Mouse (Mus musculus): Measurements from ENCODE around the gene Dennd4a. TPM values are rescaled to one million over a fixed set of nuclear protein-coding genes. Genes with fewer than 3 reads are reported as not detected.

The Dennd4a gene
- polyA plus RNA-seq, 2 experiments = 8.7 to 9.7 TPM

DNA sequence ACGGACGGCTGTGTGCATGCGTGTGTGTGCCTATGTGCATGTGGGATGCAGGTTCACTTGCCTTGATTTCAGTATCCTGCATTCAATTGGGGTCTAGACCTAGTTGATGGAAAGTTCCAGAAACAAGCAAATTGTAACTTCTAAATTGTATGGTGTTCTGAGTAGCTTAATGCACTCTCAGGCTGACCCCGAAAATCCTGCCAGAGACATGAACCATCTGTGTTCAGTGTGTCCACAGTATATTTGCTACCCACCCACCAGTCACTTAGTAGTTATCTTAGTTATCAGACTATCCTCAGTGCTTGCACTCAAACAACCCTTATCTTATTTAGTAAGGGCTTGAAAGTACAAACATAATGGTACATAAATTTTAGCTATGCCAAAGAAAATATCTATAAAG, 130.5 kb downstream of the Dennd4a start:
- Histone ChIP-seq H3K4me1 (ENCODE audit: control insufficient read depth, insufficient read depth, low read length) (peaks cover 18% of the 10 kb centered on the region), H3K9me3 (ENCODE audit: control insufficient read depth, low read length) (no peaks in the 10 kb centered on the region), H3K4me2 (replicated peaks; ENCODE audit: low read depth, low read length, severe bottlenecking) (no peak overlapping the region), H3K27me3 (ENCODE audit: control insufficient read depth, insufficient read depth, low read length) (no peaks in the 10 kb centered on the region), H3K9ac (ENCODE audit: low read depth, low read length, severe bottlenecking) (no peak overlapping the region), H3K27ac (replicated peaks; ENCODE audit: low read depth, low read length) (0 out of 2 replicates have a peak overlapping the region, but pooled peaks have one; percentile 40), H3K4me3 (replicated peaks; ENCODE audit: low read length) (no peak overlapping the region), H3K36me3 (ENCODE audit: control insufficient read depth, insufficient read depth, low read length) (no peaks in the 10 kb centered on the region)
- TF ChIP-seq POLR2A (IDR thresholded peaks at IDR 0.05; ENCODE audit: borderline replicate concordance, extremely low read depth, insufficient read depth, insufficient read length) = no peak
- ATAC-seq (ENCODE audit: low FRiP score, low read depth) (no peak), DNase-seq (ENCODE audit: low spot score) (no peak)
- 78% methylated on average over 4 of the region's 4 CpGs for WGBS

DNA sequence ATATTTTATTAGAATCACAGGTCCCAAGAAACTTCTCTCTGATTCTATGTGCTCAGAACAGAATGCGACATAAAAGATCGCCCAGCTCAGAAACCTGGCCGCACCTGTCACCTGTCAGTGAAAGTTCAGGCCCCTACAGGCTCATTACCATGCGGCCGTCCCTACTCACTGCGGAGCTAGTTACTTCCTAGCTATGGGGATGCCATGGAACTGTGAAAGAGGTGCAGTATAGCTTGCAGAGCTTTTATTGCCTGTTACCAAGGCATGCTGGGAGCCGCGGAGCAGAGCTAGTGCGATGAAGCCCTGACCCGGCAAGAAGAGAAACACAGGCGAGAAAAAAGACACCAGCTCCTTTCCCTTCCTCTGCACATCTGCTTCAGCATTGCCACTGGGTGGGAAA, 132.9 kb downstream of the Dennd4a start:
- H3K36me3 ChIP-seq (ENCODE audit: control insufficient read depth, insufficient read depth, low read length) = no peaks in the 10 kb centered on the region
- no peaks in the 10 kb centered on the region for H3K27me3 ChIP-seq (ENCODE audit: control insufficient read depth, insufficient read depth, low read length)
- H3K4me2 ChIP-seq (replicated peaks; ENCODE audit: low read depth, low read length, severe bottlenecking) = peak overlapping the region; percentile 29
- DNase-seq (ENCODE audit: low spot score) (no peak), ATAC-seq (ENCODE audit: low FRiP score, low read depth) (no peak)
- no peaks in the 10 kb centered on the region for H3K9me3 ChIP-seq (ENCODE audit: control insufficient read depth, low read length)
- H3K27ac ChIP-seq (replicated peaks; ENCODE audit: low read depth, low read length) = no peak overlapping the region
- peaks cover 18% of the 10 kb centered on the region for H3K4me1 ChIP-seq (ENCODE audit: control insufficient read depth, insufficient read depth, low read length)
- no peak overlapping the region for H3K9ac ChIP-seq (ENCODE audit: low read depth, low read length, severe bottlenecking)
- no peak overlapping the region for H3K4me3 ChIP-seq (replicated peaks; ENCODE audit: low read length)
- 9% methylated on average over 11 of the region's 11 CpGs for WGBS
- TF ChIP-seq POLR2A (IDR thresholded peaks at IDR 0.05; ENCODE audit: borderline replicate concordance, extremely low read depth, insufficient read depth, insufficient read length) = no peak

DNA sequence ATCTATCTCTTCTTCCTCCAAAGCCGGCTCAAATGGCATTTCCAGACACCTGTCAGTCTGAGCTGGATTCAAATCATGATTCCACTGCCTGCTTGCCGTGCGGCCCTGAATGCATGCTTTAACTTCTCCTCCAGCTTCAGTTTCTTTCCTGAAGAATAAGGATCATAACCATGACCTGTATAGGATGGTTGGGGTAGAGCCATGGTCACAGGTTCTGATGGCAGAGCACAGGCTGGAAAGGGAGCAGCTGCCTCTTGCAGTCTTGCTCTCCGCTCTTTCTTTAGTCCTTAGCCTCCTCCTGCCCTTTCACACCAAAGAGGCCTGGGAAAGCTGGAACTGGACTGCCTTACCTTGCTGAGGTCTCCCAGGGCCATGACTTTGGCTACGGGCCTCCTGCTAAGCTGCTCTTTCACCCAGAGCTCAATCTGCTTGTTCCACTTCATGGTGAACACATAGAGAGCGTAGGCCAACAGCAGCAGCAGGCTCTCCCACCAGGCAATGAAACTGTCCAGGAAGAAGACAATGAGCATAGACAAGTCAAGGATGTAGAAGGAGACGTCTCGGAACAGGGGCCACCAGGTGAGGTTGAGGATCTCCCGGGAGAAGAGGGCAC, 136.4 kb downstream of the Dennd4a start:
- Histone ChIP-seq H3K9me3 (ENCODE audit: control insufficient read depth, low read length) (no peaks in the 10 kb centered on the region), H3K36me3 (ENCODE audit: control insufficient read depth, insufficient read depth, low read length) (no peaks in the 10 kb centered on the region), H3K4me3 (replicated peaks; ENCODE audit: low read length) (no peak overlapping the region), H3K4me2 (replicated peaks; ENCODE audit: low read depth, low read length, severe bottlenecking) (no peak overlapping the region), H3K4me1 (ENCODE audit: control insufficient read depth, insufficient read depth, low read length) (peaks cover 7% of the 10 kb centered on the region), H3K27me3 (ENCODE audit: control insufficient read depth, insufficient read depth, low read length) (no peaks in the 10 kb centered on the region; the same call in 1 of the 2 replicates), H3K9ac (ENCODE audit: low read depth, low read length, severe bottlenecking) (no peak overlapping the region), H3K27ac (replicated peaks; ENCODE audit: low read depth, low read length) (no peak overlapping the region)
- TF ChIP-seq POLR2A (IDR thresholded peaks at IDR 0.05; ENCODE audit: borderline replicate concordance, extremely low read depth, insufficient read depth, insufficient read length) = no peak
- ATAC-seq (ENCODE audit: low FRiP score, low read depth) (no peak), DNase-seq (ENCODE audit: low spot score) (no peak)
- WGBS = 90% methylated on average over 9 of the region's 9 CpGs

DNA sequence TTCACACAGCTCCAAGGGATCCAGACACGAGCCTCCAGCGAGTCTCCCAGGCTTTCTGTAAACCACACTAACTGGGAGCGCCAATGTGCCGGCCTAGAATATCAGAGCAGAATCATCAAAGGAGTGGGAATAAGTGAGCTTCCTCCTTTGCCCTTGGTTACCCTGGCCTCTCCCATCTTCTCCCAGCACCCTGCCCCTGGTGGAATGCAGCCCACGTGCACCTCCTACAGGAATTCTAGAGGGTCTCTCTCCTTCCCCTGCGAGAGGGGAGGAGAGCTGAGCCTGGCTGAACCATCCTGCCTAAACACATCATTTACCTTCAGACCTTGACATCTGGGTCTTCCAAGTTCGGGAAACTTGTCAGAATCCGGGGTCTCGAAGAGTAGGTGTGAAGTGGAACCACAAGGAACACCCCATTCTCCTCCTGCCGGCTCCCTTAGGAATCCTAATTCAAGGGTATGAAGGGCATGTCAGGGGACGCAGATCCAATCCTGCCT, 140.1 kb downstream of the Dennd4a start, which contains the start of gene Slc24a1:
Gene Slc24a1 (minus strand): TSS at position 447 of the 497 bp plus-strand sequence.
- ATAC-seq (ENCODE audit: low FRiP score, low read depth) (no peak), DNase-seq (ENCODE audit: low spot score) (no peak)
- Histone ChIP-seq H3K4me3 (replicated peaks; ENCODE audit: low read length) (no peak within 1 kb of the TSS), H3K27ac (replicated peaks; ENCODE audit: low read depth, low read length) (no peak within 1 kb of the TSS), H3K9ac (ENCODE audit: low read depth, low read length, severe bottlenecking) (no peak within 1 kb of the TSS), H3K4me1 (ENCODE audit: control insufficient read depth, insufficient read depth, low read length) (no peaks in the 10 kb centered on the region), H3K9me3 (ENCODE audit: control insufficient read depth, low read length) (no peaks in the 10 kb centered on the region), H3K4me2 (replicated peaks; ENCODE audit: low read depth, low read length, severe bottlenecking) (no peak within 1 kb of the TSS), H3K36me3 (ENCODE audit: control insufficient read depth, insufficient read depth, low read length) (no peaks in the 10 kb centered on the region), H3K27me3 (ENCODE audit: control insufficient read depth, insufficient read depth, low read length) (no peaks in the 10 kb centered on the region; the same call in 1 of the 2 replicates)
- 28% methylated on average over 11 of the region's 11 CpGs for WGBS
- TF ChIP-seq POLR2A (IDR thresholded peaks at IDR 0.05; ENCODE audit: borderline replicate concordance, extremely low read depth, insufficient read depth, insufficient read length) = no peak

DNA sequence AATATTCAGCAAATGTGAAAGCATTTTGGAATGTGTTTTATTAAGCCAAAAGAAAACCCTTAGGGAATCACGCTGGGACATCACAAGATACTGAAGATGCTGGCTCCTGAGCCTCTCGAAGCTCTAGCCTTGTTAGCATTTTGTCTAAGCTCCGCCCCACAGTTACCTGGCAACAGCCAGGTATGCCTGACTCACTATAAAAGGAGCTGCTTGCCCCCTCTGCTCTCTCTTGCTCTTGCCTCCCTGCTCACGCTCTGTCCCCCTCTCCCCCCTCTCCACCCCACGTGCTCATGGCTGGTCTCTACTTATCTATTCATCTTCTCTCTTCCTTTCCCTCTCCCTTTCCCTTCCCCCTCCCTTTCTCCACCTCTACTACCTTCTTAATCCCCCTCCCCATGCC, 140.9 kb downstream of the Dennd4a start:
- no peaks in the 10 kb centered on the region for H3K9me3 ChIP-seq (ENCODE audit: control insufficient read depth, low read length)
- no peaks in the 10 kb centered on the region for H3K36me3 ChIP-seq (ENCODE audit: control insufficient read depth, insufficient read depth, low read length)
- no peaks in the 10 kb centered on the region; the same call in 1 of the 2 replicates for H3K27me3 ChIP-seq (ENCODE audit: control insufficient read depth, insufficient read depth, low read length)
- DNase-seq (ENCODE audit: low spot score) (no peak), ATAC-seq (ENCODE audit: low FRiP score, low read depth) (no peak)
- WGBS = 20% methylated on average over 4 of the region's 5 CpGs
- no peak overlapping the region for H3K27ac ChIP-seq (replicated peaks; ENCODE audit: low read depth, low read length)
- no peak for TF ChIP-seq POLR2A (IDR thresholded peaks at IDR 0.05; ENCODE audit: borderline replicate concordance, extremely low read depth, insufficient read depth, insufficient read length)
- no peaks in the 10 kb centered on the region for H3K4me1 ChIP-seq (ENCODE audit: control insufficient read depth, insufficient read depth, low read length)
- no peak overlapping the region for H3K9ac ChIP-seq (ENCODE audit: low read depth, low read length, severe bottlenecking)
- no peak overlapping the region for H3K4me3 ChIP-seq (replicated peaks; ENCODE audit: low read length)
- no peak overlapping the region for H3K4me2 ChIP-seq (replicated peaks; ENCODE audit: low read depth, low read length, severe bottlenecking)

Data from limb, embryonic 14.5 days (tissue).